Mouse (Mus musculus): ENCODE measurements at regions not wholly inside any gene's neighbourhood (a gene's known extent, or its start where the extent isn't known, plus 50 kb on each side); places are given as distances from the start of the nearest gene placed in this dataset.

GRCm38 (mm10) chr2:45850018-45850605, 732.9 kb upstream of the Zeb2 start:
- Histone ChIP-seq H3K27ac (ENCODE audit: insufficient read depth, low read depth, low read length) (no peak overlapping the region), H3K4me3 (ENCODE audit: insufficient read depth, low read length) (no peak overlapping the region), H3K4me1 (ENCODE audit: control insufficient read depth, insufficient read depth, low read length) (no peaks in the 10 kb centered on the region)
- TF ChIP-seq POLR2A (IDR thresholded peaks at IDR 0.05; ENCODE audit: borderline replicate concordance, low read depth, low read length) (no peak), CTCF (IDR thresholded peaks at IDR 0.05; ENCODE audit: low read depth, low read length) (no peak)

- H3K27ac ChIP-seq (ENCODE audit: insufficient read depth, low read depth, low read length): no peak overlapping the region
- H3K4me3 ChIP-seq (ENCODE audit: insufficient read depth, low read length): no peak overlapping the region
- TF ChIP-seq CTCF (IDR thresholded peaks at IDR 0.05; ENCODE audit: low read depth, low read length) (no peak), POLR2A (IDR thresholded peaks at IDR 0.05; ENCODE audit: borderline replicate concordance, low read depth, low read length) (no peak)
- peaks cover 2% of the 10 kb centered on the region; the same call in 1 of the 2 replicates for H3K4me1 ChIP-seq (ENCODE audit: control insufficient read depth, insufficient read depth, low read length)
These were observed 723.2 kb upstream of the Zeb2 start for GRCm38 (mm10) chr2:45840389-45840788.

- Histone ChIP-seq H3K4me1 (ENCODE audit: control insufficient read depth, insufficient read depth, low read length) (peaks cover 2% of the 10 kb centered on the region; the same call in 1 of the 2 replicates), H3K4me3 (ENCODE audit: insufficient read depth, low read length) (no peak overlapping the region), H3K27ac (ENCODE audit: insufficient read depth, low read depth, low read length) (no peak overlapping the region)
- no peak for TF ChIP-seq POLR2A (IDR thresholded peaks at IDR 0.05; ENCODE audit: borderline replicate concordance, low read depth, low read length)
- TF ChIP-seq CTCF (IDR thresholded peaks at IDR 0.05; ENCODE audit: low read depth, low read length): no peak
These were observed 719.5 kb upstream of the Zeb2 start for GRCm38 (mm10) chr2:45836546-45837221.

- Histone ChIP-seq H3K27ac (ENCODE audit: insufficient read depth, low read depth, low read length) (no peak overlapping the region), H3K4me1 (ENCODE audit: control insufficient read depth, insufficient read depth, low read length) (no peaks in the 10 kb centered on the region), H3K4me3 (ENCODE audit: insufficient read depth, low read length) (no peak overlapping the region)
- TF ChIP-seq CTCF (IDR thresholded peaks at IDR 0.05; ENCODE audit: low read depth, low read length) (no peak), POLR2A (IDR thresholded peaks at IDR 0.05; ENCODE audit: borderline replicate concordance, low read depth, low read length) (no peak)
These were observed 700.9 kb upstream of the Zeb2 start for GRCm38 (mm10) chr2:45817945-45818719.

GRCm38 (mm10) chr2:45814741-45815140, 697.5 kb upstream of the Zeb2 start:
- no peak overlapping the region for H3K4me3 ChIP-seq (ENCODE audit: insufficient read depth, low read length)
- no peaks in the 10 kb centered on the region for H3K4me1 ChIP-seq (ENCODE audit: control insufficient read depth, insufficient read depth, low read length)
- TF ChIP-seq POLR2A (IDR thresholded peaks at IDR 0.05; ENCODE audit: borderline replicate concordance, low read depth, low read length) (no peak), CTCF (IDR thresholded peaks at IDR 0.05; ENCODE audit: low read depth, low read length) (no peak)
- H3K27ac ChIP-seq (ENCODE audit: insufficient read depth, low read depth, low read length): no peak overlapping the region

- Histone ChIP-seq H3K4me1 (ENCODE audit: control insufficient read depth, insufficient read depth, low read length) (no peaks in the 10 kb centered on the region), H3K4me3 (ENCODE audit: insufficient read depth, low read length) (no peak overlapping the region), H3K27ac (ENCODE audit: insufficient read depth, low read depth, low read length) (no peak overlapping the region)
- no peak for TF ChIP-seq POLR2A (IDR thresholded peaks at IDR 0.05; ENCODE audit: borderline replicate concordance, low read depth, low read length)
- TF ChIP-seq CTCF (IDR thresholded peaks at IDR 0.05; ENCODE audit: low read depth, low read length): no peak
These were observed 688.1 kb upstream of the Zeb2 start for GRCm38 (mm10) chr2:45805329-45805728.

- no peak overlapping the region for H3K27ac ChIP-seq (ENCODE audit: insufficient read depth, low read depth, low read length)
- H3K4me1 ChIP-seq (ENCODE audit: control insufficient read depth, insufficient read depth, low read length): no peaks in the 10 kb centered on the region
- H3K4me3 ChIP-seq (ENCODE audit: insufficient read depth, low read length): no peak overlapping the region
- TF ChIP-seq CTCF (IDR thresholded peaks at IDR 0.05; ENCODE audit: low read depth, low read length) (no peak), POLR2A (IDR thresholded peaks at IDR 0.05; ENCODE audit: borderline replicate concordance, low read depth, low read length) (no peak)
These were observed 682.9 kb upstream of the Zeb2 start for GRCm38 (mm10) chr2:45800131-45800530.

GRCm38 (mm10) chr2:45793561-45793960, 676.4 kb upstream of the Zeb2 start:
- no peak overlapping the region for H3K27ac ChIP-seq (ENCODE audit: insufficient read depth, low read depth, low read length)
- no peak for TF ChIP-seq POLR2A (IDR thresholded peaks at IDR 0.05; ENCODE audit: borderline replicate concordance, low read depth, low read length)
- no peaks in the 10 kb centered on the region for H3K4me1 ChIP-seq (ENCODE audit: control insufficient read depth, insufficient read depth, low read length)
- no peak overlapping the region for H3K4me3 ChIP-seq (ENCODE audit: insufficient read depth, low read length)

- H3K4me3 ChIP-seq (ENCODE audit: insufficient read depth, low read length): no peak overlapping the region
- TF ChIP-seq CTCF (IDR thresholded peaks at IDR 0.05; ENCODE audit: low read depth, low read length): no peak
- no peak for TF ChIP-seq POLR2A (IDR thresholded peaks at IDR 0.05; ENCODE audit: borderline replicate concordance, low read depth, low read length)
- H3K4me1 ChIP-seq (ENCODE audit: control insufficient read depth, insufficient read depth, low read length): no peaks in the 10 kb centered on the region
- no peak overlapping the region for H3K27ac ChIP-seq (ENCODE audit: insufficient read depth, low read depth, low read length)
These were observed 672.5 kb upstream of the Zeb2 start for GRCm38 (mm10) chr2:45789739-45790138.

All from bone marrow macrophage, adult 2 months (primary cell).